Mouse (Mus musculus): ENCODE results near the gene Tmem230. TPM values are rescaled to one million over a fixed set of nuclear protein-coding genes. Genes with fewer than 3 reads are reported as not detected.

Gene Tmem230
- polyA plus RNA-seq, 1 experiment from 2014 or later, result 44.6 TPM

DNA sequence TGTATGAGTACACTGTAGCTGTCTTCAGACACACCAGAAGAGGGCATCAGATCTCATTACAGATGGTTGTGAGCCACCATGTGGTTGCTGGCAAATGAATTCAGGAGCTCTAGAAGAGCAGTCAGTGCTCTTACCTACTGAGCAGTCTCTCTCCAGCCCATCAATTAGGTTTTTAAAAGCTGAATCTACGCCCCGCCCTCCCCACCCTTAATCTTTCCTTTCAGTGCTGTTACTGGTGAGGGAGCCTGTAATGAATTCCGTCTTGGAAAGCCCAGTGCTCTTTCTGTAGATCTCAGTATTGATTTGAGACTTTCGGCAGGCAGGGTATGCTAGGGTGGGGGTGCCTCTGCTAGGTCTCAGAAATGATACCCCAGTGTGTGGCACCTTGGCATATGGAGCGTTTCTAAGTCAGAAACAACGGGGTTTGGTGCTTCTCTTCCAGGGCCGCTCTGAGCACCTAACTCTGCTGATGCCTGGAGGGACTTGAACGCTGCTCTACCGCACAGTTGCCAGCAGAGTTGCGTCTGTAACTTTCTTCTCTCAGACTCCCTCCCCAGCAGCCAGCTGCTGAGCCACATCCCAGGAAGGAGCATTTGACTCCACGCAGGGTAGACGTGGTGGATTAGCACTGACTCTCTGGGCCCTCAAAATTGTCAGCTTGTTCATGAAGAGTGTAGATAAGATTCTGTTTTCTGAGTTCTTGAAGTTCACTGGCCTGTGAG is 35.0 kb upstream of the Tmem230 start:
- Histone ChIP-seq H3K9me3 (no peaks in the 10 kb centered on the region), H3K4me2 (peak overlapping the region; percentile 24), H3K27ac (peak overlapping the region; percentile 85), H3K36me3 (replicated peaks) (peaks cover 5% of the 10 kb centered on the region; the same call in 1 of the 2 replicates), H3K9ac (no peak overlapping the region), H3K4me3 (replicated peaks) (no peak overlapping the region), H3K27me3 (no peaks in the 10 kb centered on the region), H3K4me1 (peaks cover 40% of the 10 kb centered on the region)
- ATAC-seq (ENCODE audit: low FRiP score), result peak; percentile 60
- WGBS, result 6% methylated on average over 12 of the region's 12 CpGs

DNA sequence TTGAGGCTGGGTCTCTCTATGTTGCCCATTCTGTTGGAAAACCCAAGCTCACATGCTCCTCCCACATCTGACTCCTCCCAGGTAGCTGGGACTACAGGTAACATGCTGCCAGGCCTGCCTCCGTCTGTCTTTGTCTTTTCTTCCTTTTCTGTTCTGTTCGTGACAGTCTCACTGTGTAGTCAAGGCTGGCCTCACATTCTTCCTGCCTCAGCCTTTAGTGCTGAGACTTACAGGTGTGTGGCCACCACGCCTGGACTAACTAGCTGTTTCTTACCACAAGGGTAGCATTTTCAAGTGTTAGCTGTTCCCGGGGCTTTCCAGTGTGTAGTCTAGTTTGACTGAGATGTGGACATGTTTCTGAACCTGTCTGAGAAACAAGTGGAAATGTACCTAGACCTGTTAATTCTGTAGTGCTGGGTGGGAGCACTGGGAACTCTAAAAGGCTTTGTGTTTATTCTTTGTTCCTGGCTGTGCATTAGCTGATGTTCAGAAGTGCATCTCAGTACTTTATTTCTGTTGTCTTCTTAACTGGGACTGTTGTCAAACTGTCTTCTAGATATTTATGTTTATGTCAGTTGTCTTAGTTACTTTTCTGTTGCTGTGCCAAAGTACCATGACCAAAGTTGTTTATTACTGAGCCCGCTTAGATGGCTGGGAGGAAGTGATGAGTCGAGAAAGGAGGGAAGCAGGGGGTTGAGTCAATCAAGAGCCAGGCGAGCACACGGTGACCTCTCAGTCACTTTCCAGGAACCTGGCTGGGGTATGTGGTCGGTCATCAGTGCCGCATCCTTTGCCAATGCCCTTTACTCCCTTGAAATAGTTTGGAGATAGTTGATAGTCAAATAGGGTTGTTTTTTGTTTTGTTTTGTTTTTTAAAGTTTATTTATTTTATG is 34.2 kb upstream of the Tmem230 start:
- Histone ChIP-seq H3K9ac (no peak overlapping the region), H3K27me3 (no peaks in the 10 kb centered on the region), H3K4me3 (replicated peaks) (no peak overlapping the region), H3K9me3 (no peaks in the 10 kb centered on the region), H3K4me2 (no peak overlapping the region; the same call in 1 of the 2 replicates), H3K4me1 (peaks cover 40% of the 10 kb centered on the region), H3K27ac (no peak overlapping the region), H3K36me3 (replicated peaks) (peaks cover 5% of the 10 kb centered on the region; the same call in 1 of the 2 replicates)
- WGBS, result 54% methylated on average over 10 of the region's 10 CpGs
- 0 out of 2 replicates have a peak, but pooled peaks have one; percentile 9 for ATAC-seq (ENCODE audit: low FRiP score)

DNA sequence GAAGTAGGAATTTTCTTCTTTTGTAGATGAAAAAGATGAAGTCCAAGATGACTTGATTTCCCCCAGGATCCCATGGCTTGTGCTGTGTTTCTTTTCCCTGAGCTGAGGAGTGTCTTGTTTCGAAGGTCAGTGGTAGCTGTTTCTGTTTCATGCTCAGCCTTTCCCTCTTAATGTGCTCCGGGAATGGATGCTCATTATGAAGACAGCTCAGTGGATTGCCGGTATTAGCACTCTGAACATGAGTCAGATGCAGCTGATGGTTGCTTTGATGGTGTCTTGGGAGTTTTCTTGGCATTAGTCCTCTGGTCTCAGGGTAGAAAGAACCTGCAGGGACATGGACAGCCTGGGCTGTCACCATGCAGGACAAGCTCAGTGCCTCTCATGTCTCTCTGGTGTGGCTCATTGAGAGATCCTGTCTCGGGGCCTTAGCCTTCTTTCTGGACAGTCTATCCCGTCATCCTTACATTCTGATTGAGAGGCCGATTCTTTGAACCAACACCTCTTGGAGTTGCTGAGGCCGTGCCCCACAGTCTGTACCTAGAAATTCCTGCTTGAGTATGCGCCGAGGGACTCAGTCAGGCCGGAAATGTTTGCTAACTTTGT is 33.0 kb upstream of the Tmem230 start:
- no peak for ATAC-seq (ENCODE audit: low FRiP score)
- H3K4me3 ChIP-seq (replicated peaks), result no peak overlapping the region
- peaks cover 5% of the 10 kb centered on the region; the same call in 1 of the 2 replicates for H3K36me3 ChIP-seq (replicated peaks)
- H3K27ac ChIP-seq, result no peak overlapping the region
- H3K4me1 ChIP-seq, result peaks cover 40% of the 10 kb centered on the region
- H3K9me3 ChIP-seq, result no peaks in the 10 kb centered on the region
- H3K4me2 ChIP-seq, result no peak overlapping the region
- H3K9ac ChIP-seq, result no peak overlapping the region
- 92% methylated on average over 10 of the region's 10 CpGs for WGBS
- H3K27me3 ChIP-seq, result no peaks in the 10 kb centered on the region

DNA sequence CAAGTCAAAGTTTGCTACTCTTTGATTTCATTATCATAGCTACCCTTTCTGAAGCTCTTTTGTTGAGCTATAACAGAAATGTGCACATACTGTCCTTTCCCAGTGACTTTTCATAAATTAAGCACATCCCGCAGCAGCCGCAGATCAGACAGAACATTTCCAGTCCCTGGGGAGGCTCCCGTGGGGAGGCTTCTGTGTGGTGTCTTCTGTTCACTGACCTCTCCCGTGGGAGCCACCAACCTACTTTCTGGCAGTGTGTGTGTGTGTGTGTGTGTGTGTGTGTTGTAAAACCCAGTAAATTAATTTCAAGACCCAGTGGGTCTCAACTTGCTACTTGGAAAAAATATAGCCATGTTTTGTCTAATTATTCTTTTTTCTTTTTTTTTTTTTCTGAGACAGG is 32.4 kb upstream of the Tmem230 start:
- Histone ChIP-seq H3K36me3 (replicated peaks) (peaks cover 5% of the 10 kb centered on the region), H3K4me3 (replicated peaks) (no peak overlapping the region), H3K9ac (no peak overlapping the region), H3K27ac (no peak overlapping the region), H3K4me1 (peaks cover 40% of the 10 kb centered on the region), H3K27me3 (no peaks in the 10 kb centered on the region), H3K4me2 (no peak overlapping the region), H3K9me3 (no peaks in the 10 kb centered on the region)
- ATAC-seq (ENCODE audit: low FRiP score), result no peak
- WGBS, result 89% methylated on average over 4 of the region's 4 CpGs

DNA sequence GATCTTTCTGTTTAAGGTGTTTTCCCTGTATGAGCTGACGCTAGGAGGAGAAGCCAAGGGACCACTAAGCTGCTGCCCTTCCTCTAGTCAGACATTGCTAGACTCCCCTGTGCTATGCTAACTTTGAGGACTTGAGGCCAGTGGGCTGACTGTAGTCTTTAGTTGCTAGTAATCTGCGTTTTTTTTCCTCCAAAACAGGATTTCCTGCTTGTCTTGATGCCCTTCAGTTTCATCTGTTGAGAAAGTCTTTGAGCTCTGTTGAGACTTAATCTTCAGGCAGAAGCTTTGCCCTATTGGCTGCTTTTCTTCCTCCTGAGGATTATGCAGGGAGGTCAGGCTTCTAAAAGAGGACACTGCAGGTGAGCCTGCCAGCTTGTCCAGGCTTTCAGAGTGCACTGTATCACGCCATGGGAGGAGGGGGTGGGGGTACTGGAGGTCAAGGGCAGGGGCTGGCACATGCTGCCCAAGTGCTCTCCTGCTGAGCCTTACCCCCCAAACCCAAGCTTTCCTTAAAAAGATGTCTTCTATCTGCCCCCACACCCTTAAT is 31.8 kb upstream of the Tmem230 start:
- no peak overlapping the region for H3K4me2 ChIP-seq
- 65% methylated on average over 3 of the region's 3 CpGs for WGBS
- H3K9ac ChIP-seq, result no peak overlapping the region
- no peaks in the 10 kb centered on the region for H3K27me3 ChIP-seq
- H3K27ac ChIP-seq, result no peak overlapping the region
- H3K4me1 ChIP-seq, result peaks cover 37% of the 10 kb centered on the region
- no peak for ATAC-seq (ENCODE audit: low FRiP score)
- H3K36me3 ChIP-seq (replicated peaks), result peaks cover 5% of the 10 kb centered on the region
- no peaks in the 10 kb centered on the region for H3K9me3 ChIP-seq
- no peak overlapping the region for H3K4me3 ChIP-seq (replicated peaks)

DNA sequence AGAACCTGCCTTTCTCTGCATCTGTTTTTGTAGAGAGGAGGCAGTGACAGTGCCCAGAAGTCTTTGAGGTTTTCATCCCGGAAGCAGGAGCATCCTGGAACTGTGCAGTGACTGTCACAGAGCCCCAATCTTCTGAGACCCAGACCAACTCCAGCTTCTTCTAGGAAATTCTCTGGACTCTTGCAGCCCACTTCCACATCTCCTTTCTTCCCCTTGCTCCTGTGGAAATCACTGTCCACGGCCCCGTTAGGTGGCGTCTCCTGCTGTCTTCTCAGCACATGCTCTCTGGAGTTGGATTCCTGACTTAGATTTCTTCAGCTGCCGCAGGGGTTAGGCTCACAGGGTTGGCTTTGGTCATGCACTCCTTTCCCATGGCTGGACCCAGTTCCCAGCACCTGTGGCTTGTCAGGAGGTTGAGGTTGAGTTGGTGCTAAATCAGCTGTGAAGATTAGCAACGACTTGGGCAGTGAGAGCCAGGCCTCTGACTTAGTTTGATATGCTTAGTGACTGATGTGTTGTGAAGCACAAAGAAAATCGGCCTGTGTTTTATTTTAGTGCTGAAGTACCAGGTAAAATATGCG is 30.8 kb upstream of the Tmem230 start:
- no peak overlapping the region for H3K27ac ChIP-seq
- H3K9me3 ChIP-seq, result no peaks in the 10 kb centered on the region
- H3K9ac ChIP-seq, result no peak overlapping the region
- no peak for ATAC-seq (ENCODE audit: low FRiP score)
- H3K4me2 ChIP-seq, result no peak overlapping the region
- WGBS, result 79% methylated on average over 8 of the region's 8 CpGs
- no peak overlapping the region for H3K4me3 ChIP-seq (replicated peaks)
- H3K36me3 ChIP-seq (replicated peaks), result peaks cover 5% of the 10 kb centered on the region
- no peaks in the 10 kb centered on the region for H3K27me3 ChIP-seq
- H3K4me1 ChIP-seq, result peaks cover 27% of the 10 kb centered on the region

DNA sequence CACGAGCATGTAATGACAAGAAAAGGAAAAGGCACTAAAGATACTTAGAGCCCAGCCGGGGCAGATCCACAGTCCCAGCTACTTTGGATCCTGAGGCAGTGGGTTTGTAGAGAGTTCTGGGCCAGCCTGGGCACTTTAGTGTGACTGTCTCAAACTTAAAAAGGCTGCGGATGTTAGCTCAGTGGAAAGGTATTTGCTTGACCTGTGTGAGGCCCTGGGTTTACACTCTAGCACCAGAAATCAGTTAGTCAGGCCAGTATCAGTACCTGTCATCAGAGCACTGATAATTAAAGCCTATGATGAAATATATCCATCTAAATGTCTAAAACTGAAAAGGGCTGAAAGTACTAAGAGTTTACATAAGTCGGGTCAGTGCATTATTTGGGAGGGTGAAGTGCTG is 28.6 kb upstream of the Tmem230 start:
- WGBS, result 90% methylated on average over 4 of the region's 4 CpGs
- no peak overlapping the region for H3K4me3 ChIP-seq (replicated peaks)
- ATAC-seq (ENCODE audit: low FRiP score), result no peak
- no peaks in the 10 kb centered on the region for H3K27me3 ChIP-seq
- no peak overlapping the region for H3K9ac ChIP-seq
- H3K27ac ChIP-seq, result no peak overlapping the region
- no peak overlapping the region for H3K4me2 ChIP-seq
- no peaks in the 10 kb centered on the region for H3K9me3 ChIP-seq
- H3K4me1 ChIP-seq, result peaks cover 7% of the 10 kb centered on the region; the same call in 1 of the 2 replicates
- peaks cover 5% of the 10 kb centered on the region for H3K36me3 ChIP-seq (replicated peaks)

DNA sequence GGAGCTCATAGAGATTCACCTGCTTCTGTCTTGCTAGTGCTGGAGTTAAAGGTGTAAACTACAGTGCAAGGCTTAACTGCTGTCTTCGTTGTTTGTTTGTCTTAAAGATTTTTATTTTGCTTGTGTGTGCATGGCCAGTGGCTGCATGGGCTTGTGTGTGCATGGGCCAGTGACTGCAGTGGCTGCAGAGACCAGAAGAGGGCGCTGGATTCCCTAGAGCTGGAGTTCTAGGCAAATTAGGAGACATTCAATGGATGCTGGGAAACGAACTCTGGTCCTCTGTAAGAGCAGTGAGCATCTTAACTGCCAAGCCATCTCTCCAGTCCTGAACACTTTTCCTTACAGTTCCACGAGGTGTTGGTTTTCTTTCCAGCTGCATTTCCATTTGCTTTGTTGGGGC is 27.9 kb upstream of the Tmem230 start:
- Histone ChIP-seq H3K4me1 (peaks cover 7% of the 10 kb centered on the region; the same call in 1 of the 2 replicates), H3K27ac (no peak overlapping the region), H3K9me3 (no peaks in the 10 kb centered on the region), H3K4me2 (no peak overlapping the region), H3K9ac (no peak overlapping the region), H3K36me3 (replicated peaks) (peaks cover 1% of the 10 kb centered on the region), H3K4me3 (replicated peaks) (no peak overlapping the region), H3K27me3 (no peaks in the 10 kb centered on the region)
- no peak for ATAC-seq (ENCODE audit: low FRiP score)
- WGBS, result 77% methylated on average over 4 of the region's 4 CpGs

DNA sequence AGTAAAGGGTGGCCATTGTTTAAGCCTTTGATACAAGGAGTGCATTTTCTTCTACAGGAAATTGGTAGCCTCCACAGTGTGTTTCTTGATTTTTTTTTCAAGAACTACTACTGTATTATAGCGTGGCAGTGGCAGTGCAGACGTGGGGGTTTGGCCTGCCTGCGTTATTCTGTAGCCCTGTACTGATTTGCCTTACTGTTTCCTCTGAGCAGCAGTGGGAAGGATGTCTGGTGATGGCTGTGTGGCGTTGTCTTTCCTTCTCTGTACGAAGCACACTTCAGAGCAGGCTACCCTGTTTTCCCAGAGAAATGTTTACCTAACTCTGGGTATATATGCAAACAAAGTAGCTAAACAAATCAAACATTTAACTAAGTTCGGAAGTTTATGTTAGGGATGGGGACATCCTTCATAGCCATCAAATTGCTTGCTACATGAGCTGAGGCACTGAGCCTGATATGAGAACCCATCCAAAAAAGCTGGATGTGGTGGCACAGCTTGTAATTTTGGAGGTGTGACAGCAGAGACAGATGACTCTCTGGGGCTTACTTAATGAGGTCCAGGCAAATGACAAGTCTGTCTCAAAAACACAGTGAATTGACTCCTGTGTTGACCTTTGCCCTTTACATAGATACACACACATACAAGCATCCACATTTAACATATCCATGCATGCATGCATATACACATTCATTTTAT is 25.2 kb upstream of the Tmem230 start:
- Histone ChIP-seq H3K9ac (no peak overlapping the region), H3K4me2 (no peak overlapping the region), H3K4me3 (replicated peaks) (no peak overlapping the region), H3K27ac (no peak overlapping the region), H3K9me3 (no peaks in the 10 kb centered on the region), H3K27me3 (no peaks in the 10 kb centered on the region), H3K4me1 (no peaks in the 10 kb centered on the region), H3K36me3 (replicated peaks) (no peaks in the 10 kb centered on the region; the same call in 1 of the 2 replicates)
- no peak for ATAC-seq (ENCODE audit: low FRiP score)
- WGBS, result 74% methylated on average over 6 of the region's 6 CpGs

DNA sequence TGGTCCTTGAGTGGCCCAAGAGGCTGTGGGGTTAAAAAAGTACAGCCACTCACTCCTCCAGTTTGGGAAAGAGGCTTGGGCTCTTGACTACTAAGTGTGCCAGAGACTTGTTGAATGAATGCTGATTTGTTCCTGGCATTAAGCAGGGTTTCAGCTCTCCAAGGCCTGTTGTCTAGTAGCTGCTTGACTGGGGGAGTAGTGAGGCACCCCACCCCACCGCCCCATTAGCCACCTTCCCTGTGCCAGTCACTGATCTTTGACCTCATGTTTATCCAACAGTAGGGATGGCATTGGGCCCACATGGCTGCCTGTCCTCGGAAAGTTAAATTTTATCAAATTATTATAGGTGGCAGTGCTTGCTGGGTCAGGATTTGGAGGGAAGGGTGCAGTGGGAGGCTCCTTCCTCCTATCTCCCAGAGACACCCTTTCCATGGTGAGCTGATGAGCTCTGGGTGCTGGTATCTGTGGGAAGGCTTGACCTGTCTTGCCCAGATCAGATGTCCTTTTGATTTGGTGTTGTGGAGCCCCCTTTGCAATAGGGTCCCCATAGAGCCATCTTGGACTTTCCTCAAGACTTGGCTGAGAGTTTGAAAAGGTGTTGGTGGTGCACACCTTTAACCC is 22.8 kb upstream of the Tmem230 start:
- Histone ChIP-seq H3K27me3 (no peaks in the 10 kb centered on the region), H3K4me3 (replicated peaks) (no peak overlapping the region), H3K4me2 (no peak overlapping the region), H3K27ac (no peak overlapping the region), H3K36me3 (replicated peaks) (no peaks in the 10 kb centered on the region; the same call in 1 of the 2 replicates), H3K4me1 (no peaks in the 10 kb centered on the region; the same call in 1 of the 2 replicates), H3K9me3 (no peaks in the 10 kb centered on the region), H3K9ac (no peak overlapping the region)
- no peak for ATAC-seq (ENCODE audit: low FRiP score)
- WGBS, result 78% methylated on average over 2 of the region's 2 CpGs

DNA sequence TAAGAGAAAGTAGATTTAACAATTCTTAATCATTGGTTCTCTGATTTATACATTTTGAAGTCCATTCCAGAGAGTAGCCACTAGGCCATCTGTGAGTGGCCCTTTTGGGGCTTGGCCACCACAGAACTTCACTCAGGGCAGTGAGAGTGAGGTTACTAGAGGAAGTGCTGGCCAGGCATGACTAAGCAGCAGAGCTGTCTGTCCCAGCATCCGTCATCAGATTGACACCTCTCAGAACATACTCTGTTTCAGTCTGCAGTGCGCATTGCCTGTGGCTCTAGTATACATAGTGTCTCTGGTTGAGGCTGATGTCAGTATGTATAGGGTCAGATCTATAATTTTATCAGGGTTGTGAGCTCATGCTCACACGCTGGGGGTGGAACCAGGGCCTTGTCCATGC is 21.6 kb upstream of the Tmem230 start:
- ATAC-seq (ENCODE audit: low FRiP score), result no peak
- WGBS, result 90% methylated on average over 3 of the region's 3 CpGs
- H3K4me3 ChIP-seq (replicated peaks), result no peak overlapping the region

More for the DNA sequence above, 21.6 kb upstream of the Tmem230 start:
- Histone ChIP-seq H3K27me3 (no peaks in the 10 kb centered on the region), H3K4me1 (peaks cover 11% of the 10 kb centered on the region), H3K36me3 (replicated peaks) (no peaks in the 10 kb centered on the region), H3K9ac (no peak overlapping the region), H3K4me2 (no peak overlapping the region), H3K9me3 (no peaks in the 10 kb centered on the region), H3K27ac (no peak overlapping the region)
